Mouse (Mus musculus) WW6 (cell line): ENCODE data around the gene 1700017D01Rik.

Experiments
- DNase-seq: peaks from one replicate; pipeline ENCODE4 v3.0.0-alpha.2; 2013; ENCODE audit warnings: low read depth, low spot score

The 1700017D01Rik gene

GRCm38 (mm10) chr19:11048009-11048408, 82.7 kb downstream of the 1700017D01Rik start:
- no peak for DNase-seq
